Comparison of ENCODE assay signal across 8 mouse cellular contexts in the genomic region with DNA sequence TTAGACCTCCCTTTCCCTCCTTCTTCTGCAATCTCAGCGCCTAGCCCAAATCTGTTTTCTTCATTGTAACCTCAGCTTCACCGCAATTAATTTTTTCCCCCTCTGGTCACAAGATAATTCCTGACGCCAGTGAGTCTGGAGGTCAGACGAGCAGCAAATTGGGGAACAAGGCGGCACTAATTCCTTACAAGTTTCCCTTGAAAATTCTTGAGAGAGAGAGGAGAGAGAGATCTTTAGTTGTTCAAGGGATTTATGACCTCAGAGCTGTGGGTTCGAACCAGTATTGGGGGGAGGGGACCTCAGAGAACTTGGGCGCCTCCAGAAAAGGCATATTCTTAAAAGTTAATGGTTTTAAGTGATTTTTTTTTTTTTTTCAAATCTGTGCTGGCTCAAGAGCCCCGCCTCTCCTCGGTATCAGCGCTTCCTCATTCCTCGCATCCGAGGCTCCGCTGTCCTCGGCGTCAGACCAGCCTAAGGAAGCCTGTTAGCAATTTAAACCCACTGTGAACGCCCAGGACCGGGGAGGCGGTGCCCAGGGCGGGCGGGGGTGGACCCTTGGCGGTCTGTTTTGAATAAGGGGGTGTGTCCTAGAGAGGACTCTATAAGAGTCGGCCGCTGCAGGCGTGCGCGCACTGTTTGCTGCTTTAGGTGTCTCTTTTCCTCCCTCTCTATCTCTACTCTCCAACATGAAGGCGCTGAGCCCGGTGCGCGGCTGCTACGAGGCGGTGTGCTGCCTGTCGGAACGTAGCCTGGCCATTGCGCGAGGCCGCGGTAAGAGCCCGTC. TPM values are rescaled to one million over a fixed set of nuclear protein-coding genes. Genes with fewer than 3 reads are reported as not detected.
A peak's percentile ranks its signal among the peaks of the same experiment; 100 is the strongest.
DNase-seq lines count a peak whose midpoint lies in the region; ATAC-seq and TF ChIP-seq lines count a peak whose summit lies in the region.

A gene (plus strand): TSS at position 305 of the 784 bp plus-strand sequence.

- intact Hi-C loops in heart, adult 2 months (cut with DNase I): loop anchor here (5.0 kb wide), 2 partner anchors 139 to 319 kb away; a partner anchor contains a TSS

- peak; percentile 97 for TF ChIP-seq EP300 in heart, adult 2 months (IDR thresholded peaks at IDR 0.05; ENCODE audit: insufficient read depth, low read depth, low read length)

- 0 out of 2 replicates have a peak, but pooled peaks cover 5% of the 10 kb centered on the region for H3K27me3 ChIP-seq in embryonic facial prominence, embryonic 10.5 days (replicated peaks; ENCODE audit: low read depth, poor library complexity, severe bottlenecking)
- no peaks in the 10 kb centered on the region for H3K27me3 ChIP-seq in heart, adult 2 months (ENCODE audit: control insufficient read depth, insufficient read depth, low read length)
- no peaks in the 10 kb centered on the region for H3K27me3 ChIP-seq in limb, embryonic 15.5 days
- H3K27me3 ChIP-seq in midbrain, postnatal 0 days (ENCODE audit: insufficient read depth, low read length): peaks cover 10% of the 10 kb centered on the region

- DNase-seq in cerebellum, postnatal 10 days: peak; percentile 63 to 80
- DNase-seq in embryonic facial prominence, embryonic 10.5 days (ENCODE audit: low spot score): peak; percentile 99
- DNase-seq in heart, adult 2 months: peak; percentile 96 to 97
- DNase-seq in kidney, adult 8-10 months: peak; percentile 97
- peak; percentile 91 for DNase-seq in midbrain, postnatal 0 days (ENCODE audit: low spot score)
- peak; percentile 72 to 80 for DNase-seq in spleen, postnatal 14 days (ENCODE audit: low spot score in 2 of 2)

- peak within 1 kb of the TSS; percentile 82 for H3K4me3 ChIP-seq in embryonic facial prominence, embryonic 10.5 days
- H3K4me3 ChIP-seq in heart, adult 2 months: peak within 1 kb of the TSS; percentile 80
- H3K4me3 ChIP-seq in limb, embryonic 15.5 days: peak within 1 kb of the TSS; percentile 89
- peak within 1 kb of the TSS; percentile 50 for H3K4me3 ChIP-seq in midbrain, postnatal 0 days (ENCODE audit: low read depth, low read length)

- WGBS in embryonic facial prominence, embryonic 10.5 days: under 1% methylated on average over 39 of the region's 39 CpGs
- 1% methylated on average over 39 of the region's 39 CpGs for WGBS in heart, adult 2 months
- under 1% methylated on average over 39 of the region's 39 CpGs for WGBS in limb, embryonic 15.5 days
- WGBS in midbrain, postnatal 0 days: 1% methylated on average over 39 of the region's 39 CpGs

- peak within 1 kb of the TSS; percentile 94 for H3K27ac ChIP-seq in embryonic facial prominence, embryonic 10.5 days (replicated peaks)
- H3K27ac ChIP-seq in heart, adult 2 months: peak within 1 kb of the TSS; percentile 99
- peak within 1 kb of the TSS; percentile 98 for H3K27ac ChIP-seq in limb, embryonic 15.5 days
- H3K27ac ChIP-seq in midbrain, postnatal 0 days (ENCODE audit: low read depth, low read length): peak within 1 kb of the TSS; percentile 69

- H3K9ac ChIP-seq in heart, adult 2 months (ENCODE audit: low read depth, low read length): peak within 1 kb of the TSS; percentile 95
- peak within 1 kb of the TSS; percentile 98 for H3K9ac ChIP-seq in limb, embryonic 15.5 days
- peak within 1 kb of the TSS; percentile 60 for H3K9ac ChIP-seq in midbrain, postnatal 0 days (replicated peaks; ENCODE audit: low read length, poor library complexity, severe bottlenecking)

- TF ChIP-seq CTCF in heart, adult 2 months (IDR thresholded peaks at IDR 0.05): no peak
- no peak for TF ChIP-seq CTCF in midbrain, postnatal 0 days (IDR thresholded peaks at IDR 0.05)

- H3K79me2 ChIP-seq in heart, adult 2 months (replicated peaks; ENCODE audit: control insufficient read depth, insufficient read depth, low read length): no peaks in the 10 kb centered on the region

- ATAC-seq in cerebellum, adult (ENCODE audit: insufficient number of reproducible peaks, low FRiP score, low TSS enrichment): no peak
- peak; percentile 88 for ATAC-seq in limb, embryonic 15.5 days (ENCODE audit: insufficient number of reproducible peaks, low FRiP score, low TSS enrichment, low read depth)
- peak; percentile 83 for ATAC-seq in midbrain, postnatal 0 days (ENCODE audit: low FRiP score)

- peaks cover 13% of the 10 kb centered on the region for H3K36me3 ChIP-seq in embryonic facial prominence, embryonic 10.5 days (replicated peaks)
- H3K36me3 ChIP-seq in heart, adult 2 months (ENCODE audit: control insufficient read depth, insufficient read depth, low read length): peaks cover 3% of the 10 kb centered on the region
- H3K36me3 ChIP-seq in limb, embryonic 15.5 days: no peaks in the 10 kb centered on the region
- H3K36me3 ChIP-seq in midbrain, postnatal 0 days (ENCODE audit: insufficient read depth, low read length): no peaks in the 10 kb centered on the region

- peak; percentile 100 for TF ChIP-seq POLR2A in heart, adult 2 months (IDR thresholded peaks at IDR 0.05; ENCODE audit: insufficient read depth, low read depth, low read length)

- no peaks in the 10 kb centered on the region for H3K9me3 ChIP-seq in embryonic facial prominence, embryonic 10.5 days
- H3K9me3 ChIP-seq in limb, embryonic 15.5 days: no peaks in the 10 kb centered on the region
- no peaks in the 10 kb centered on the region for H3K9me3 ChIP-seq in midbrain, postnatal 0 days (ENCODE audit: low read length)

- peak within 1 kb of the TSS; percentile 64 for H3K4me2 ChIP-seq in limb, embryonic 15.5 days
- peak within 1 kb of the TSS; percentile 62 for H3K4me2 ChIP-seq in midbrain, postnatal 0 days (ENCODE audit: low read depth, low read length, poor library complexity, severe bottlenecking)

- peaks cover 92% of the 10 kb centered on the region for H3K4me1 ChIP-seq in embryonic facial prominence, embryonic 10.5 days
- peaks cover 19% of the 10 kb centered on the region for H3K4me1 ChIP-seq in heart, adult 2 months (ENCODE audit: control insufficient read depth, insufficient read depth, low read length)
- H3K4me1 ChIP-seq in limb, embryonic 15.5 days: peaks cover 75% of the 10 kb centered on the region
- H3K4me1 ChIP-seq in midbrain, postnatal 0 days (ENCODE audit: insufficient read depth, low read length): peaks cover 7% of the 10 kb centered on the region; the same call in 1 of the 2 replicates

RNA-seq across cellular contexts. Expression of the gene that starts here (rescaled TPM):
- polyA plus RNA-seq in embryonic facial prominence, embryonic 10.5 days (2016; fragmentation: Nextera tagmentation; extraction: Ambion mirVana): 593 and 611 TPM in 2 replicates
- 10 to 100 TPM; 56.8 to 58.8 TPM for total RNA-seq in heart, adult 2 months (2021)
- 92.1 and 120 TPM in 2 replicates for polyA plus RNA-seq in heart, adult 2 months (2012; rRNA removed)
- polyA plus RNA-seq in limb, embryonic 15.5 days (2015; fragmentation: Nextera tagmentation; extraction: Ambion mirVana): 488 and 490 TPM in 2 replicates
- 121 and 208 TPM in 2 replicates for total RNA-seq in midbrain, postnatal 0 days (2014; rRNA removed)
- polyA plus RNA-seq in midbrain, postnatal 0 days (2015; fragmentation: Nextera tagmentation; extraction: Ambion mirVana): 148 and 156 TPM in 2 replicates
